Mouse (Mus musculus): ENCODE measurements at regions not wholly inside any gene's neighbourhood (a gene's known extent, or its start where the extent isn't known, plus 50 kb on each side); places are given as distances from the start of the nearest gene placed in this dataset.

- TF ChIP-seq CTCF (IDR thresholded peaks at IDR 0.05; ENCODE audit: borderline replicate concordance, insufficient read depth, low read length) (no peak), POLR2A (IDR thresholded peaks at IDR 0.05; ENCODE audit: low read depth, low read length) (no peak)
Observed at GRCm38 (mm10) chr13:31191344-31192139, 217.5 kb downstream of the Gm5447 start.
